Mouse (Mus musculus) spleen, adult 18-20 months (tissue): ENCODE results near the gene Smg5.

Experiments used
- DNase-seq, 2 experiments: peaks; one replicate each; pipeline ENCODE4 v3.0.0; 2022; ENCODE audit warnings: mixed read lengths in 2 of 2

Smg5 gene

DNA sequence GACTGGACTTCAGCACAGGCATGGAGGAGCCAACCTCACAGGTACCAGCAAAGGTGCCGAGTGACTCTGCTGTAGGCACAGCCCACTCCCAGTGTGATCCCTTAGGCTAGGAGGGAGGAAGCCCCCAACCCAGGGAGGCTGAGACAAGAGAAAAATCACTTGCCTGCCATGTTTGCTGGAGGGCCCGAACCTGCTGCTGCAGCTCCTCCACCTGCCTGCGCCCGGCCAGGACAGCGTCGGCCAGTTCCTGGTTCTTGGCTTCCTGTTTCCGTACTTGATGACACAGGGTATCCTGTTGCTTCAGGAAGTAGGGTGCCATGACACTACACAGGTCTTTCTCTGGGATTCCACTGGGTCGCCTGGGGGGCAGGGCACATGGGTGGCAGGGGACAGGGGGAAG is 59.7 kb downstream of the Smg5 start:
- peak; percentile 15 to 19 for DNase-seq

DNA sequence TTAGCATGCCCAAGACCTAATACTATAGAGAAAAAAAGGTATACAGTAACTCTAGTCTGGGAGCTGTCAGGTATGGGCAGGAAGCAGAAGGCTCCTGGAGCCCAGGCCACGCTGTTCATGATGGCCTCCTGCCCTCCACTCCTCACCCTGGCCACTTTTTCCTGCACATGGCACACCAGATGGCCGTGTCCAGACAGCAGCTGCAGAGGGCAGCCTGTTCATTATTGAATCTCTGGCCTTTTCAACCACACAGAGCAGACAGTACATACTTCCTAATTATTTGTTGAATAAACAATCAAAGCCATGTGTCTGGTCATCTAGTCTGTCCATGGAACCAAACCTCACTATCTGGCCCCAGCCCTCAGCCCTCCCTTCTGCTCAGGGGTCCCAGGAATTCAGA is 62.6 kb downstream of the Smg5 start:
- DNase-seq, result no peak

DNA sequence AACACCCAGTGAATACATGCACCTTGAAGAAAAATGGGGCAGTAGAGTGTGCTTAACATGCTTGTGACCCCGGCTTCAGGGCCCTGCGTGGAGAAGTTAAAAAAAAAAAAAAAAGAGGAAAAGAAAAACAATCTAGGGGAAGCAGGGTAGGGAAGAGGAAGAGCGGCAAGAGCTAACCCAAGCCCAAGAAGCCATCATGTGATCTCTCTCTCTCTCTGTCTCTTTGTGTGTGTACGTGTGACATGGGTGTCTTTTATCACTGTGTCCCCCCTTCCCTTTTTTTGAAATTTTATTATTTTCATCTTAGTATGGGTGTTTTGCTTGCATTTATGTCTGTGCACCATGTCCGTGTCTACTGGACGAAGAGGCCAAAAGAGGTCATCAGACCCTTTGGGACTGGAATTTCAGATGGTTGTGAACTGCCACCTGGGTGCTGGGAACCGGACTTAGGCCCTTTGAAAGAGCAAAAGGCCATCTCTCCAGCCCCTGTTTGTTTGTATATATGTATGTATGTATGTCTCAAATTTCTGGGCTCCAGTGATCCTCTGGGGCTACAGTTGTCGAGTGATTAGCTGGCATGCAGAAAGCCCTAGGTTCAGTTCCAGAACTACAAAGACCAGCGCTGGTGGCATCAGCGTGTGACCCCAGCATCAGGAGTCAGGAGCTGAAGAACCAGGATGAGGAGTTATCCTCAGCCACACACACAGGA is 67.6 kb downstream of the Smg5 start:
- DNase-seq, result no peak

DNA sequence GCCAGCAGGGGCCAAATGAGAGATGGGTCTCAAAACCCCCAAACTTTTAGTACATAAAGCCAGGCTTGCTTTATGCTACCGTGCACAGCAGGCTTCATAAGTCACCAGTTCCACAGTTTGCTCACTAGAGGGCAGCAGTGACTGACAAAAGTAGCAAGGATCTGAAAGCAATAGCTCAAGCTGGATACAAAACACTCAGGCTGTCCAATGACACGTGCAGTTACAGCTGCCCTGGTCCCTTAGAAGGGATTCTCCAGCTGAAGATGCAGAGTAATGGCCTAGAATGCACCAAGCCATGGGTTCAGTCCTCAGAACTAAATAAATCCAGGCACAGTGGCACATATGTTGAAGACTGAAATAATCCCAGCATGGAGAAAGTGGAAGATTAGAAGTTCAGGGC is 71.0 kb downstream of the Smg5 start:
- DNase-seq, result peak in 1 of 2 experiments; percentile 45

- DNase-seq, result no peak
Observed at GRCm38 (mm10) chr3:88407529-88407928, 71.5 kb downstream of the Smg5 start.

DNA sequence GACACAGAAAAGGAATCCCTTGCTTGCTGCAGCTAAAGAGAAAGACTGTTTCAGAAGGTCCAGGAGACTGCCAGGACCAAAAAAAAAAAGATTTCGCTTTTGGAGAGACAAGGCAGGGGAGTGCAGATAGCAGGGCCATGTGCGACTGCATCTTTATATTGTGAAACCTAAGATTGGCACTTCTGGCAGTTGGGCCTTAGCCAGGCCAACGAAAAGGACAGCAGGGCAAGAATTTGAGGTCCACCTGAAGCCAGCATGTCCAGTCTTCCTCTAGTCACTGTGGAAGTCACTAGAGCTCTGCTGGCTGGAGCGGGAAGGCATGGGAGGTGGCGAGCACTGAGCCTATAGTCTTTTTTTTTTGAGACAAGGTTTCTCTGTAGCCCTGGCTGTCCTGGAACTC is 72.9 kb downstream of the Smg5 start:
- no peak for DNase-seq

DNA sequence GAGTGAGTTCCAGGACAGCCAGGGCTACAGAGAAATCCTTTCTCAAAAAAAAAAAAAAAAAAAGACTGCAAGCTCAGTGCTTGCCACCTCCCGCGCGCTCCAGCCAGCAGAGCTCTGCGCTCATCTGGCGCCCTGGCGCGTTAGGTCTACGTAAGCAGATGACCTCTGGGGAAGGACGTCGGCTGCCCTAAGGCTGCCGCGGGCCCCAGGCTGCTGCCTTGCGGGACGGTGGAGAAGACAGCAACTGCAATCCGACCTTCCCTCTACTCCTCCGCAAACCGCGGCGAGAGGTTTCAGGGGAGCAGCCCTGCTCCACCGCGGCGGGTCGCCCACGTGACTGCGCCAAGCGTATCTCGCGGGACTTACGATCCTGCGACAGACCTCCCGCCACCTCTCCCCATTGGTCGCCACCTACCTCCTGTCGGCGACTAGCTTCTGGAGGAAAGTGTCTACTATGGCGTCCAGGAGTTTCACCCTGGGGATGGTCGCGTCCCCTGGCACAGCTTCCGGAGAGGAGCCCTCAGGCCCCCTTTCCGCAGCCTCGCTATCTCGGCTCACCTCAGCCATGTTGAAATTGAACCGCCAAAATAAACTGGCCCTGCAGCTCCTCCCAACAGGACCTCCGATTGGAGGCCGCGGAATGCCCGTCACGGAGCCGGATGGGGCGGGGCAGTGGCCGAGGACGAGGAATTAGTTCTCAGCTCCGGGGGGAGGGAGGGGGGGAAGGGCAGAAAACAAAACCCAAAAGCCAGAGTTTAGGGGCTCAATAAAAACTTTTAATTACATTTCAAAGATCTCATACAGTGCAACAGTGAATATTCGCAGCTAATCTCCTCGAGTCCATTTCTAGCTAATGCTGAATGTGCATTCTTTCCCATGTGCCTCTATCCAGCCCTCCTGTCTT is 73.9 kb downstream of the Smg5 start, which contains the start of gene Pmf1:
Gene Pmf1, minus strand, starts transcription at position 591 of the 904 bp plus-strand sequence.
- DNase-seq, result peak; percentile 85 to 89

DNA sequence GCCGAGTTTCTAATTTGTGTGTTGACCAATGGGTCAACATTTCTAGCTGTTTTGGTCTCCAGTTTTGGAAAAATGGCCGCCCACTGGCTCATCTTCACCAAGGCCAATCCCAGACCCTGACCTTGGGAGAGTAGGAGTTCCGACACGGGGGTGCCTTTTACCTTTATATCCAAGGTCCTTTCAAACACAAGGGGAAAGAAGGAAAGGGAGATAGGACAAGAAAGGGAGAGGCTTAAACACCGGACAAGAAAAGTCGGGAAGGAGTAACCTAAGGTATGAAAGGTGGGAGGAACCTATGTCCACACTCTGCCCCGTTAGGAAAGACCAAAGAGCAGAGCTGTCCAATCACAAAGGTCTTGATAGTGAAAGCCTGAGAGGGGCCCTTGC is 74.6 kb downstream of the Smg5 start:
- DNase-seq, result no peak

GRCm38 (mm10) chr3:88411681-88412080 is 75.6 kb downstream of the Smg5 start:
- DNase-seq, result no peak
